Mouse (Mus musculus) heart, postnatal 25 days (tissue): ENCODE data around the gene Nup153. TPM values are rescaled to one million over a fixed set of nuclear protein-coding genes. Genes with fewer than 3 reads are reported as not detected.

Experiments used
- DNase-seq: peaks from one replicate; pipeline ENCODE4 v3.0.0; 2022; ENCODE audit warnings: low spot score
- intact Hi-C: fragments of 180-260 bp; cut with DNase I; formaldehyde crosslinking; loops from one replicate; pipeline ENCODE4 v1.15.1; 2025
- total RNA-seq, 2 experiments: library from RNA; stranded (reverse); gene quantifications; 2 replicates each; pipeline ENCODE4 v1.2.3; 2021

Gene Nup153
- total RNA-seq = 10 to 100 TPM; 29.4 to 39.3 TPM

DNA sequence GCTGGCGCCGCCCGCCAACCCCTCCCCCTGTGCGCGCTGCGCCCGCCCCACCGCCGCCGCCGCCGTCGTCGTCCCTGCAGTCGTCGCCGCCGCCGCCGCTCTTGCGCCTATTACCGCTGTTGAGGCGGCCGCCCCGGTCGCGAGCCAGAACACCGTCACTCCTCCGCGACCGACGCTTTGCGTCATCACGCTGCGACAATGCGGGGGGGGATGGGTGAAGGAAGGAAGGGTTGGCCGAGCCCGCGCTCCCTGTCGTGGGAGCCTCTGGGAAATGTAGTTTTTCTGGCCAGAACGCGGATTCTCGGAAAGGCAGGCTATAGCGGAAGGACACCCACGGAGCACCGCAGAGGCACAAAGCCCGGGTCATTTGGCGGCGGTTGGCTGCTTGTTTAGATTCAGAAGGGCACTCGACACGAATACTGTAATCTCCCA is at the start of gene Nup153:
Nup153 (minus strand) TSS at position 104 of the 432 bp plus-strand sequence.
- peak; percentile 98 for DNase-seq
- intact Hi-C loops = loop anchor here (5.0 kb wide), 1 partner anchor 69 kb away; no protein-coding TSS in a partner anchor

DNA sequence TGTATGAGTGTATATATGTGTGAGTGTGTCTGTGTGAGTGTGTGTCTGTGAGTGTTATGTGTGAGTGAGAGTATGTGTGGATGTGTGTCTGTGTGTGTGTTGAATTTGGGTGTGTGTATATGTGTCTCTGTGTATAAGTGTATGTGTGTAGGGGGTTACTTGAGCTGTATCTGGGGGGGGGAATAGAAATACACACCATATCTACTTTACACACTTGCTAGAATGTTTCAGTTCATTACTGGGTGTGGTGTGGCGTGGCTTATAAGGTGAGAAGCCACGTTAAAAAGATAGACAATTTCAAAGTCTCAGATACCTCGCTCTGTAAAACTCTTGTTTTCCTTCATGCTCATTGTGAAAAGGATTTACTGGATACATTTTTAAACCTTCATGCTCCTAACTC is 49.7 kb upstream of the Nup153 start:
- intact Hi-C loops = no loop called here
- DNase-seq = no peak

DNA sequence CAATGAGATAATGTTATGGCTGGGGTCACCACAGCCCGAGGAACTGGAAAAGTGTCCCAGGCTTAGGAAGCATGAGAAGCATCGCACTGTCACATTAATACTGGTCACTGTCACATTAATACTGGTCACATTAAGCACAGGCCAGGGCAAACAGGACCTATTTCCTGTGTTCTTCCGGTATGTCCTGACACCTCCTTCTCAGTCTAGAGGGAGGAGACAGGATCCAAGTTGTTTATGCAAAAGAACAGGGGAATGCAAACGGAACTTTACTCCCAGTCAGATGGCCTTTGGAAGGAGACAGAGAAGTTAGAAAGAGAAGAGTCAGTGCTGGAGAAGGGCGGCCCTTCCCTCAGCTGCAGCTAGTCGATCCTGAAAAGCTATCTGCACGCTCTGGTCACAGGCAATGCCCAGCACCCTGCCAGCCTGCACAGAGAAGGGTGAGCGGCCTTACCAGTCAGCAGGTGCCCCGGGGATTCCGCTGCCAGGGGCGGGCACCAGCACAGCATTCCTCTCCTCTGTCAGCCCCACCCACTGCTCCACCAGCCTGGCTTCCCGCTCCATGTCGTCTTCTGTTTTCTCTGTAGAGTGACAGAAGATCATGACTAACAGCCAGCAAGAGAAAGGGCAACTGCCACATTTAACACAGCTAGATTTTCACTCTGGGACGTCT is 49.0 kb upstream of the Nup153 start:
- DNase-seq = no peak
- intact Hi-C loops = no loop called here

DNA sequence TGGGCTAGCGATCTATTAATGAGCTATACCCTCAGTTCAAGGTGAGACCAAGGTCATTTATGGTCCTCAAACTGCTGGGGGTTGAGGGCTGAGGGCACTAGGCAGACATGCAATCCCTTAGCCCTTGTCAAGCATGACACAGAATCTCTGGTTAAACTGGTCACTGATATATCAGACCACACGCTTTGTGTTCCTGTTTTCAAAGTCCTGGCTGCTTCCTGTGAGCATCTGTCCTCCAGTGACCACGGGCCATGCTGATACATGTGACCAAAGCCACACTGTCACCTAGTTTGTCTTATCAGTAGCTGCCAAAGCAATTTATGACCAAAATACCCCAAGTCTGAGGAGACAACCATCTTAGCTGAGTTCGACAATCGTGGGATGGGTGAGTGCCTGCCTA is 47.3 kb upstream of the Nup153 start:
- DNase-seq = no peak
- intact Hi-C loops = loop anchor here (5.0 kb wide), 1 partner anchor 88 kb away; no protein-coding TSS in a partner anchor

DNA sequence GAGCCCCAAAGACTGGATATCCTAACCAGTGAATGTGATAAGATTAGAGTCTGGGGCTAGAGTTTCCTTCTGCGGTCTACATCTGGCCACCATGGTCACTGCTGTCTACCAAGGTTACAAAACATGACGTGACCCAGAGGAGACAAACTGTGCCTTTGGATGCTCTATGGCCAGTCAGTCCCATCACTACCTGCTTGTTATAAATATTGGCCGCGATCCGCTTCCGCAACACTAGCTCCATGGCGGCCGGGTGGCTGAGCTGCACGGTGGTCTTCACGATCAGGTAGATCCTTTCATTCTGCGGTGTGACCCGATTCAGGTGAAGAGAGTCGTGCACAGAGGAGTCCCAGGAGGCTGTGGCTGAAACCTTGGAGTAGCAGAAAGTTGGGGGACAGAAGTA is 44.8 kb upstream of the Nup153 start:
- no peak for DNase-seq
- intact Hi-C loops = loop anchor here (5.0 kb wide), 1 partner anchor 85 kb away; no protein-coding TSS in a partner anchor

DNA sequence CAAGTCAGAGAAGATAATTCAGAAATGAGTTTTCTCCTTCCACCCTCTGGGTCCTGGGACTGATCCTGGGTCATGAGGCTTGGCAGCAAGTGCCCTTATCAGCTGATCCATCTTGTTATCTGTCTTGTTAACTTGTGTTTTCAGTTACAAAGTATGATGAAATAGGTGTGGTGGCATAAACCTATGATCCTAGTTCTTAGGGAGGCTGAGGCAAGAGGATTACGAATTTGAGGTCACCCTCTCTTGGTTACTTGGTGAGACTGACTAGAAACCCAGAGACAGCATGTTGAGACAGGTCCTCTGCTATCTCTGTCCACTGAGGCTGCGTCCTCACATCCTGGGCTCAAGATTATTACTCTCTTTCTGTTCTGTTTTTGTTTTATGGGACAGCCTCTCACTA is 37.6 kb upstream of the Nup153 start:
- intact Hi-C loops = no loop called here
- DNase-seq = no peak

DNA sequence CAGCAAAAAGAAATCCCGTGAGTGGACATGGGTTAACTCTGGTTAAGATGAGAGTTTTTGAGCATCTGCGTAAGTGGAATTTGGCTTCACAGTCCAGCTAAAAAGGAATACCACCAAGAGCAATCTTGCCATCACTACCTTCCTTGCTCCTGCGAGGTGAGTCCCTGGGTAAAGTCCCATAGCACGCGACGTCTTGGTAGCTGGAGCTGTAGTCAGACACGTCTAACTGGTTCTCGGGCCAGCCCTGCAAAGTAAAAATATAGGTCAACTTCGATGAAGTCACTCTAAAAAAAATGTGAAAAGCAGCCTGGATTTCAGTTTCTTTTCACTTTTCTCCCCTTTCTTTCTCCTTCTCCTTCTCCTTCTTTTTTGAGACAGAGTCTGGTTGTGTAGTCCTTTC is 35.5 kb upstream of the Nup153 start:
- DNase-seq = no peak
- intact Hi-C loops = no loop called here

DNA sequence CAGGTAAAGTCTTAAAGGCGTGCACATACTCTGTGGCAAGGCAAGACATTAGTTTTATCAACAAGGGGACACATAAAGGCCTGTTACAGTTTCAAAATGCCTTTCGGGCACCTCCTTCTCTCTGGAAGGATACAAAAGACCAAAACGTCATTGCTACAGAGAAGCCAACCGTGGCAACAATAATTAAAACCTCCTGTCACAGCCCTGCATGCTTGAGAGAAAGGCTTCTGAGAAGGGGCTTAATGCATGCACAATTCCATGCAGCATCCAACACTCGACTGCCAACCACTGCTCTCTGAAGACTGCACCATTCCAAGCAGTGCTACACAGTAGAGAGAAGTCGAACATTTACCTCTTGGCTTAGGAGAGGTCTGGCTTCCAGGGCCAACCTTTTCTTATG is 33.2 kb upstream of the Nup153 start:
- no peak for DNase-seq
- intact Hi-C loops = no loop called here

DNA sequence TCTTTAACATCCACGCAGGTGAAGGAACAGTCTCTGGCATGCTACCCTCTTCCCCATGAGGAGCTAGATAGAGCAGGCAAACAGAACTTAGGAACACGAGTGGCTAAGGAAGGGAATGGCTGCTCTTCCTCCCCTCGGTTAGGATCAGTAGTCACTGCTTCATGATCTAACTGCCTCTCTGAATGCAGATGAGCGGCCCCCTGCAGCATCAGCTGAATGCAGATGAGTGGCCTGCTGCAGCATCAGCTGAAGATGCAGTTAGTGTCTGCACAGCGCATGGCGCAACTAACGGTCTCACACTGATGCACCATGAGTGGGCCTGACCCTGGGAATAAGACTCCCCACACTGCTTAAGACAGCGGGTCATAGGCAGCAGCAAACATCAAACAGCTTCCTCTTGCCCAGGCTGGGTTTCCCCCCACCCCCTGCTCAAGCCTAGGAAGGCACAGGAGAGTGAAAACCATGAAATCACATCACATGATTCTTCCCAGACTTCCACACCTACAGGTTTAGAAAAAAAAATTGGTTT is 31.6 kb upstream of the Nup153 start:
- no peak for DNase-seq
- intact Hi-C loops = no loop called here

DNA sequence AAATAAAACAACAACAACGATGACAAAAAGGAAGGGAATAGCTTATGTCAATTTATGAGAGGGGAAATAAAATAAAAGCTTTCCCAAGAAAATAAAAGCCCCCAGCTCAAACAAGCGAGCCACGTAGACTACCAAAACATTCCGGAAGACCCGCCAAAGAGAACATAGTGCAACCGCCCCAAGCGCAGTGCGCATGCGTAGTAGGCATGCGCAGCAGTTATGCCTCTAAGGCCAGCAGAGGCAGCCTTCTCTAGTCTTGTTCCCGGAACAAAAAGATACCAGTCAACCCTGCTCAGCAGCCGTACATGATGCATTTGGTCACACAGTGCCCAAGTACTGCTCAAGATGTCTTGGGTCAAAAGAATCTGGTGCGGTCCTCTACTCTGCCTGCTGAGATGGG is 30.9 kb upstream of the Nup153 start:
- no peak for DNase-seq
- intact Hi-C loops = no loop called here

DNA sequence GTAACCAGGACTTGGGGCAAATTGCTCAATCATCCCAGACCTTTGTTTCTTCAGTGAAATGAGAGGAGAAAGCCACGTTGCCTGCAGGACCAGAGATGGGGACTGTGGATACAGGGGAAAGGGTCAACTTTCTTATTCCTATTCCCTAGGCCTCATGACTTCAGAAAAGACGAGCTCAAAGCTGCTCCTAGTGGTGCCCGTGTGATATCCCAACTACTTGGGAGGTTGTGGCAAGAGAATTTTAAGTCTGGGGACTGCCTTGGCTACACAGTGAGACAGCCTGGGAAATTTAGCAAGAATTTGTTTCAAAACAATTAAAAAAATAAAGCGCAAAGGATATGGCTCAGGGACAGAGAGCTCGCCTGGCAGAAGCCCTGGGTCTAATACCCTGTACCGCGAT is 30.2 kb upstream of the Nup153 start:
- intact Hi-C loops = no loop called here

DNA sequence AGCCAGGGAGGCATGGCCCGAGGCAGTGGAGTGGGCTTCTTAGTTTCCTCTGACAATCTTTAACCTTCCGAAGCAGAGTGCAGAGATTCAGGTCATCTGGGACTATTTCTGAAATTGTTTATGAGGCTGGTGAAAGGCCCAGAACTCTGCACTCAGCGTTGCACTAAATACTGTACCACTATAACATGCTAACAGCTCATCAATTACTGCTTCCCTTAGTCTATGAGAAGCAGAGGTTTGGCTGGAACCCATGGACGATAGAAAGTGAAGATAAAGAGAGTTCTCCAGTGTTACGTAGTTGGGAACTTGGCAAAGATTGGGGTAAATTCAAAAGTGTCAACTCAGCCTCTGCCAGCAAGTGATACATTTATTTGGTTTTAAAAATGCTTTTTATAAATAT is 25.6 kb upstream of the Nup153 start:
- DNase-seq = no peak
- intact Hi-C loops = no loop called here

More for the DNA sequence above, 30.2 kb upstream of the Nup153 start:
- no peak for DNase-seq

DNA sequence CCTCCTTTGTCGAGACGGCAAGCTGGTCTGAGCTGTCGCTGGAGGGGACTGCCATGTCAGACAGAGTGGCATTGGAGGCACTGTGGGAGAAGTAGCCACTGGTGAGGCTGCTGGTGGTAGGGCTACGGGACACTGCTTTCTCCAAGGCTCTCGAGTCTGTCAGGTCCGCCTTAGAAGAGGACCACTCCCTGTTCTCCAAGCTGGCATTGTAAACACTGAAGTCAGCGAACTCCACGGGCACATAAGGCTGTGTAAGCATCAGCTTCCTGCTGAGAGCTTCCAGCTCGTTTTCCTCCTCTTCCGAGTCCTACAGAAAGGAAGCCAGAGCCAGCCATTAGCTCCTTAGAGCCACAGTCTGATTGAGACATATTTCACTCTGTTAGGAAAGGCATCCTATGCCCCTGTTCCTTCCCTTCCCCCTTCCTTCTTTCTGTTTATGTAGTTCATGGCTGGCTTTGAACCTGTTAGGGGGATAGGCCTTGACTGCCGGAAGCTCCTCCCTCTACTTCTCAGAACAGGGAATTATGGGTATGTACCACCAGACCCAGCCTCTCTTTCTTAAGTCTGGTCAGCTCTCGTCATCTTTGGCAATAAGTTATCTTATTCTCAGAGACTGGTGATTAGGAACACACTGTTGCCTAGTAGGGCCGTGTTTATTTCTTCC is 25.0 kb upstream of the Nup153 start:
- no peak for DNase-seq
- intact Hi-C loops = no loop called here

DNA sequence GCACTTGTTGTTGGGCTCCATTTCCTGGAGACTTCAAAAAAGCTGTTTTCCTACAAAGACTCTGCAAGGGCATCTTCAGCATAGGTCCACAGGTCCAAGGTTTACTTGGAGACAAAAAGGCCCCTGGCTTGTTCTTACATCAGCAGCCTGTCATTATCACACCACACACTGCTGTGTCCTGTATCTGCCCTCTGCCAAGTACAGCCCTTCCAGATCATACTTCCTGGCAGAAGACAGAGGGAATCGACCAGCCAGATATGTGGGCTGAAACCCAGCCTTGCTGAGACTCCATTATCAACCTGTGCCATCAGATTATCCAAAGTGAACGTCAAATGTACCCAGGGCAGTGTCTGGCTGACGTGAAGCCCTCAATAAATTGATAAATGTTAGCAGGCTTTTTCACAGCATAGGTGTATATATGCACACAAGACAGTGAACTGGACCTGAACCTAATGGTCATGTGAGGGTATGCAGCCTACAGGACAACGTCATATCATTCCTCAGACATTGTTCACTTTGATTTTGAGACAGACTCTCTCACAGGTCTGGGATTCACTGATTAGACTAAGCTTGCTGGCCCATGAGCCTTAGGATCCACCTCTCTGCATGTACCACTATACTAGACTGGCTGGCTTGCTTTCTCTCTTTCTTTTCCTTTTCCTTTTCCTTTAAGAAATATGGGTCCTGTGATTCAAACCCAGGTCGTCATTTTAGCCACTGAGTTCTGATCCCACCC is 20.6 kb upstream of the Nup153 start:
- DNase-seq = no peak
- intact Hi-C loops = no loop called here

DNA sequence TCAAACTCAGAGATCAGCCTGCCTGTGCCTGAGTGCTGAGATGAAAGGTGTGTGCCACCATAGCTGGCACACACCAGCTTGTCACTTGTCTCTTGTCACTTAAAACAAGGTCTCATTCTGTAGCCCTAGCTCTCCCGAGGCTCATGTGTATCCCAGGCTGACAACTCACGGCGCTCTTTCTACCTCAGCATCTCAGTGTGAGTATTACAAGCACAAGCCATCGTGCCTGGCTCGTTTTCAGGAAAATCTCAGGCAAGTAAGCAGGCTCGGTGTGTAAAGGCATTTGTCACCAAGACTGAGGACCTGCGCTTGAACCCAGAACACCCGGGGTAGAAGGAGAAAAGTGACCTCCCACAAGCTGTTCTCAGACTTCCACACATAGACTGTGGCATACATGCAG is 16.1 kb upstream of the Nup153 start:
- no peak for DNase-seq
- intact Hi-C loops = no loop called here

DNA sequence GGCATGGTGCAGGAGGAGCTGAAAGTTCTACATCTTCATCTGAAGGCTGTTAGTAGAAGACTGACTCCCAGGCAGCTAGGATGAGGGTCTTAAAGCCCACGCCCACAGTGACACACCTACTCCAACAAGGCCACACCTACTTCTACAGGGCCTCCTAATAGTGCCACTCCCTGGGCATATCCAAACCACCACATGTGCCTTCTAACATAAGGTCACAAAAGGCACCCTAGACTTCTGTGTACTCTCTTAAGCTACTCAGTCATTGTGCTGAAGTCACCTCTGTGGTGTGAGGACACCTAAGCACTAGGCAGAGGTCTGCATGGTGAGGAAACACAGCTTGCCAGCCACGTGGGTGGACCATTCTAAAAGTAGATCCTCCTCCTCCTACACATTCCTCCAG is 14.6 kb upstream of the Nup153 start:
- DNase-seq = no peak
- intact Hi-C loops = no loop called here

DNA sequence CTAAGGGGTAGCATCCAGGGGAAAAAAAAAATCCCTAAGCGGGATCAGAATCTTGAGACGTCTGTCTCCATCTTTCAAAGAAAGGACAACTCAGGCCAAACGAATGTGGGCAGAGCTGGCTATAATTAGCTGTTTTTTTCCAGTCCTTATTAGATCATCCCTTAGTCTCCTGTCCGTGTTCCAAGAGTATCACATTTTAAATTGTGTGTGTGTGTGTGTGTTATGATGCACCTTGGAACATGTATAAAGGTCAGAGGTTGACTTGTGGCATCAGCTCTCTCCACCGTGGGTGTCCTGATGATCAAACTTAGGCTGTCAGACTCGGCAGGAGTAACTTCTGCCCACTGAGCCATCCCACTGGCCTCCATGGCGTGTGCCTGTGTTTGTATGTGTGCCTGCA is 11.7 kb upstream of the Nup153 start:
- intact Hi-C loops = no loop called here
- DNase-seq = no peak

DNA sequence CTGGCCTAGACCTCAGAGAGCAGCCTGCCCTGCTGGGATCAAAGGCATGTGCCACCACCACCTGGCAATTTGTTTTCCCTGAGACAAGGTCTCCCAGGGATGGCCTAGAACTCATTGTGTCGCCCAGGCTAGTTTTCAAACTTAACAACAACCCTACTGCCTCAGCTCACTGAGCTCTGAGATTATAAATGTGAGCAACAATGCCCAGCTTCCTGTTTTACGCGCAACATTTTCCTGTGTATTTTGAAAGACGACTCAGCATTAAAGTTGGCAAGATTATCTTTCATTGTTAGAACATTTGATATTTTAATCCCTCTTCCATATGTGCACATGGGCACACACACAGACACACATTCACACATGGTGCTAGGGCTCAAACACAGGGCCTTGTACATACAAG is 9.7 kb upstream of the Nup153 start:
- intact Hi-C loops = no loop called here
- no peak for DNase-seq

DNA sequence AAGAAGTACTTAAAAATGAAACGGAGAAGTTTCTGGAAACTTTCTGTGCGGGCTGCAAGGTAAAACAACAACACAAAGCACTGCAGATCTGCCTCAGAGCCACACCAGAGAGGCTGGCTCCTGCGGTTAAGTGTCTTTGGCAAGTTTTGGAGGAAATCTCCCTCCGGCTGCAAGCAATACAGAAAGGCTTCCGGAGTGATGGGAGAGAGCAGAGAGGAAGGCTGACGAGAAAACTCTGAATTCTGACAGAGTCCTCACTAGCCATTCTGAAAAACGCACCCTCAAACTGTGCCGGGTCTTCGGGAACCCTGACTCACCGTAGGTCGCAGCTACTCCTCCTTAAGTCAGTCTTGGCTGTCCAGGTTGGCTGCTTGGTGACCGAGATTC is 8.7 kb upstream of the Nup153 start:
- intact Hi-C loops = no loop called here
- no peak for DNase-seq

DNA sequence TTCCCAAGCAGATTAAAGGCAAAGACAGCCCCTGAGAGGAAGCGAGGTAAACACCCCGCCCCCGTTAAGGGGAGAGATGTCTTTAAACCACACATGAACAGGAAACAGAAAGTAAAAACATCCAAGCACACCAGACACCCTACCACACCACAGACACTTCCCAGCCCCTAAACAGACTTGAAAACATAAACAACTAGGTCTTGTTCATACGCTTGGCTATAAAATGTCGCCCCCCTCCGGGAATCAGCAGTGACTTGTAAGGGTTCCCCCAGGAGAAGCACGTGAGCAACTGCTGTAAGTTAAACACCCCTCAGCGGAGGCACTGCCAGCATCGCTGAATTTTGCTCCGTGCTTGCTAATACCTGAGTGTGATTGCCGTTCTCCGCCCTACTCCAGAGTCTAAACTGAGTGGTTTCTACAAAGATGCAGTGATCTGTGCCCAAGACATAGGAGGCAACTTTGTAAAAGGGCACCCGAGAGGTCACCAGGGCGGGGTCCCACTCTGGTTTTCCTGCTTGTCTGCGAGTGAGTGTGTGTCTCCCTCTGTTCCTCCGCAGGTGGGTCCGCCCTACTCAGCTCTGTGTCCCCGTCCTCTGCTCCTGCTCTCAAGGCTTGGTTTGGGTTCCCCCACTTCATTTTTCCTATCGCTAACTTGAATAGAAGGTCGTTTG is 8.2 kb upstream of the Nup153 start:
- intact Hi-C loops = no loop called here
- peak; percentile 18 for DNase-seq
